Mouse (Mus musculus) central nervous system, embryonic 14 days (tissue): ENCODE data around the gene Olfr114. TPM values are rescaled to one million over a fixed set of nuclear protein-coding genes. Genes with fewer than 3 reads are reported as not detected.

Source experiments
- polyA plus RNA-seq: library from polyadenylated mRNA; depleted of rRNA; stranded (reverse); fragments of >200 nt; gene quantifications from 2 replicates; pipeline ENCODE4 v1.2.3, GENCODE M21; 2012; rRNA removed

Gene Olfr114
- polyA plus RNA-seq, result not detected in 2 replicates

DNA sequence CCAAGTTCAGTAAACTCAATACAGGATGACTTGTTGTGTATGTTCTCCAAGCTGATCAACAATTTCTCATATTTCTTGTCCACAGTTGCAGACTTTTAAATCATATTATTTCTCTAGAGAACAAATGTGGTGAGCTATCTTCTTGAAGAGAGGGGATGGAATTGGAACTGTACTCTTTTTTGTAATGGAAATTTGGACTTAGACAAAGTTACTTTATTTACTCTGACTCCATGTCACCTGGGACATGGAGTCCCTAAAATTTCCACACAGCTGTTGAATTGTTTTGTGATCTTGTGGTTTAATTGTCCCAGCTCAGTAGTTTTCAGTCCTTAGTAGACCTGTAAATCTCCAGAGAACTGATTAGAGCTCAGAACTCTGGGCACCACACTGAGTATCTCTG, at the start of gene Olfr114:
Gene Olfr114, minus strand, starts transcription at position 101 of the 400 bp plus-strand sequence.

DNA sequence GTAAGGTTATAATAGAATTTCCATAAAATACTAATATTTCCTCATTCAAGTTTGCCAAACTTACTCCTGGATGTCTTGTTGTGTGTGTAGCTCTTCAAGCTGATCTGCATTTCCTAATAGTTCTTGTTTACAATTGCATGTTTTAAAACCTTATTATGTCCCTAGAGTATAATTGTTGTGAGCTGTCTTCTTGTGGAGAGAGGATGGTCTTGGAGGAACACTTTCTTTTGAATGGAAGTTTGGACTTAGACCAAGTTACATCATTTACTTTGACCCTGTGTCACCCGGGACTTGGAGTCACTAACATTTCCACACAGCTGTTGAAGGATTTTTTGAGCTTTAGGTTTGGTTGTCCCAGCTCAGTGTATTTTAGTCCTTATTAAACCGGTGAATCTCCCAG, 34.5 kb upstream of the Olfr114 start, which contains the start of the genes Olfr115 and Olfr116:
Gene Olfr115, minus strand, starts transcription at position 101 of the 400 bp plus-strand sequence.
Gene Olfr116, minus strand, starts transcription at position 191 of the 400 bp plus-strand sequence.

GRCm38 (mm10) chr17:37577563-37577962, 15.0 kb downstream of the Olfr114 start, which contains the start of gene Olfr113:
TSS of gene Olfr113 (minus strand) at chr17:37577663.

GRCm38 (mm10) chr17:37569351-37569750, 23.2 kb downstream of the Olfr114 start, which contains the start of gene Olfr112:
TSS of gene Olfr112 (minus strand) at chr17:37569451.

Other genes starting within 250 kb of the Olfr114 start
- gene Olfr104-ps, start 233.2 kb downstream of the Olfr114 start, polyA plus RNA-seq, result not detected in 2 replicates
- gene Olfr105-ps, start 213.7 kb downstream of the Olfr114 start, polyA plus RNA-seq, result not detected in 2 replicates
- not detected in 2 replicates for gene Olfr106-ps, start 202.3 kb downstream of the Olfr114 start, polyA plus RNA-seq
- gene Olfr107, start 193.5 kb downstream of the Olfr114 start, polyA plus RNA-seq, result not detected in 2 replicates
- gene Olfr108, start 147.3 kb downstream of the Olfr114 start, polyA plus RNA-seq, result not detected in 2 replicates
- gene Olfr109, start 133.8 kb downstream of the Olfr114 start, polyA plus RNA-seq, result not detected in 2 replicates
- gene H2-M2, start 109.2 kb downstream of the Olfr114 start, polyA plus RNA-seq, result not detected in 2 replicates
- 0.02 TPM in 1 of 2 replicates, not detected in the other for gene Olfr110, start 100.3 kb downstream of the Olfr114 start, polyA plus RNA-seq
- gene Olfr111, start 84.7 kb downstream of the Olfr114 start, polyA plus RNA-seq, result 0.05 and 0.14 TPM in 2 replicates
- gene Olfr112, start 23.3 kb downstream of the Olfr114 start, polyA plus RNA-seq, result not detected in 2 replicates
- not detected in 2 replicates for gene Olfr113, start 15.1 kb downstream of the Olfr114 start, polyA plus RNA-seq
- gene Olfr115, start 34.4 kb upstream of the Olfr114 start, polyA plus RNA-seq, result not detected in 2 replicates
- gene Olfr116, start 34.5 kb upstream of the Olfr114 start, polyA plus RNA-seq, result not detected in 2 replicates
- not detected in 2 replicates for gene Olfr117, start 71.0 kb upstream of the Olfr114 start, polyA plus RNA-seq
- not detected in 2 replicates for gene Olfr118, start 74.2 kb upstream of the Olfr114 start, polyA plus RNA-seq
- not detected in 2 replicates for gene Olfr119, start 103.8 kb upstream of the Olfr114 start, polyA plus RNA-seq
- gene Olfr120, start 129.1 kb upstream of the Olfr114 start, polyA plus RNA-seq, result not detected in 2 replicates
- gene Olfr121, start 156.1 kb upstream of the Olfr114 start, polyA plus RNA-seq, result not detected in 2 replicates
- not detected in 2 replicates for gene Olfr122, start 175.9 kb upstream of the Olfr114 start, polyA plus RNA-seq
- gene Olfr123, start 200.8 kb upstream of the Olfr114 start, polyA plus RNA-seq, result not detected in 2 replicates
- not detected in 2 replicates for gene Olfr124, start 207.1 kb upstream of the Olfr114 start, polyA plus RNA-seq
- not detected in 2 replicates for gene Olfr125, start 240.2 kb upstream of the Olfr114 start, polyA plus RNA-seq